Mouse (Mus musculus) frontal cortex, postnatal 25 days (tissue): Measurements from ENCODE around the gene Olfr485.
"Not testable (repeated sequence)": the region's sequence is repeated elsewhere in the genome, so short reads cannot be mapped to it uniquely, and the experiment has no call there.

Source experiments
- DNase-seq, 2 experiments: peaks; one replicate each; pipeline ENCODE4 v3.0.0; 2022; ENCODE audit warnings: low spot score in 2 of 2

Gene Olfr485

DNA sequence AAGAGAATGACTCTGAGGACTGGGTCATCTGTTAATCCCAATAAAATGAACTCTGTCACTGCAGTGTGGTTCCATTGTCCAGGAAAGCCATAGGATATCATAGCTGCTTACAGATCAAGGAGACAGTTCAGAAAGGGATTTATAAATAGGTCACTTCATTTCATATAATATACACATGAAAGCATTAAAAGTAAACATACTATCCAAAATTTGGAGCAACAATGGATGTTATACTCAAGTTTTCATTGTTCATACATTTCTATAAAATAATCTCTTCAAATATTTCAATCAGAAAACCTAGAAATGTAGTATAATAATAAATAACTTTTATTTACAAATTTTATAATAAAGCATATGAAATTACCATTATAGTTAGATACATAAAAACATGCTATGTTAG lies at the start of gene Olfr485:
TSS of gene Olfr485 (minus strand) at position 101 of the 400 bp plus-strand sequence.
- no peak for DNase-seq

DNA sequence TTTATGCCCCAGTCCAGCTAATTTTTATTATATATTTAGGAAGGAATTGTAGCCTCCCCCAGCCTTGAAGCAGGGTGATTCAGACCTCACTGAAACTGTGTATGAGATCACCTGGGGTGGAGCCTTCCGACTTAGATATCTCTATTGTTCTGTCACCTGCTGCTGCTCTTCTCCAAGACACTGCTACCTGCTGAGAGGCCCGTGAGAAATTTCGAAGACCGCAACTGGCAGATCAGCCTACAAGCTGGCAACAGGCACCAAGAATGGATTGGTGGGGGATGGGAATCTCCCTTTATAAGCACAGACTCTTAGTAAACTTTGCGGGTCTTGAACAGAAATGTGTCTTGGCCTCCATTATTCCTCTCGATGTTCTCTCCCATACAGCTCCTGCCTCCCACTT lies 37.3 kb upstream of the Olfr485 start:
- no peak for DNase-seq

DNA sequence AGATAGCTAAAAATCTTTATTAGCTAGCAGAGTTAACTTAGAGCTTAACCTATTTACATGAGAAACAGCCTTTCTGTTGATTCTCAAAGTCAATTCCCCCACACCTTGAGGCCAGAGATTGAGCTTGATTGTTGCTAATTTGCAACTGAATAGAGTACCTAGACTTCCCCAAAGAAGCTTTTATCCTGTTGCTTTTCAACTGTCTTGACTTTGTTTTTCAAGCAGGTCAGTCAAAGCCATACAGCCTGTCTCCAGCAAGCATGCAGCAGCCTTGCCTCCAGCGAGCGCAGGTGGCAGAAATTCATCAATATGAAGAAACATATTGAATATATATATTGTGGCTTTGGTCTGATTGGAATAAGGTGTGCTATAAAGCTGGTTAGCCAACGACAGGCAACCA lies 36.7 kb upstream of the Olfr485 start:
- DNase-seq: not testable (repeated sequence)

GRCm38 (mm10) chr7:108192714-108193113 lies 33.0 kb upstream of the Olfr485 start:
- DNase-seq: not testable (repeated sequence)

- DNase-seq: not testable (repeated sequence)
Measured at GRCm38 (mm10) chr7:108191196-108191595, 31.5 kb upstream of the Olfr485 start.

DNA sequence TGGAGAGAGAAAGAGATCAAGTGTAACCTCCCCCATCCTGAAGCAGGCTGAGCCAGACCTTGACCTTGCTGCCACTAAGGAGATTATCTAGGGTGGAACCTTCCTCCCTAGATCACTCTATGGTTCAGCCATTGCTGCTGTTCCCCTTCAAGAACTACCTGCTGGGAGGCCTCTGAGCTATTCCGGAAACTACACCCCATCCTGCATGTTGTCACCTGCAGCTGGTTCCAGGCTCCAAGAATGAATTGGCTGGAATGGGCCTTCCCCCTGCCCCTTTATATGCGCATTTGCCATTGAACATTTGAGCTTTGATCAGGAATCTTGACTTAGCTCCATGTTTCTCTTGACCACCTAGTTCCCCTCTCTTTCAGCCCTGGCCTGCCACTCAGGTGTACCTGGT lies 25.6 kb upstream of the Olfr485 start:
- not testable (repeated sequence) for DNase-seq

- not testable (repeated sequence) for DNase-seq
Measured at GRCm38 (mm10) chr7:108184401-108184800, 24.7 kb upstream of the Olfr485 start.

- not testable (repeated sequence) for DNase-seq
Measured at GRCm38 (mm10) chr7:108172642-108173041, 13.0 kb upstream of the Olfr485 start, which contains the start of gene Olfr486. TSS of gene Olfr486 (minus strand) at chr7:108172742.

DNA sequence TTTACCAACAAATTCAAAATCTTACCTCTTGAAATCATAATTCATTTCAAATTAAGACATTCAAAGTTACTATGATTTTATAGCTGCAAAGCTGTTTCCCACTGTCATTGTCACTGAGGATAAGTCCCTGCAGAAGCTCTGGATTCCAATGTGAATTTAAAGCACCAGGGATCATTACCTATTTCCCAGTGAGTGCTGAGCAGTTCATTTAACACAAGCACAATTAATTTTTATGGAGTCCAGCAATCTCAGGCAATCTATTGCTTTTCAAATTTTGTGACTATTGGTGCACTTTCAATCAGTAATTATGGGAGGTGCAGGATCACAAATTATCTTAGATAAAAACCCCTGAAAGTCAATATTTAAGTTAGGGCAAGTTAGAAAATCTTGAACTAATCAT lies 32.3 kb downstream of the Olfr485 start, which contains the start of gene Olfr484:
TSS of gene Olfr484 (minus strand) at position 101 of the 400 bp plus-strand sequence.
- DNase-seq: no peak

GRCm38 (mm10) chr7:108121416-108121815 lies 38.3 kb downstream of the Olfr485 start:
- no peak for DNase-seq

GRCm38 (mm10) chr7:108120681-108121080 lies 39.0 kb downstream of the Olfr485 start:
- DNase-seq: no peak
